Mouse (Mus musculus) urinary bladder, postnatal 14 days (tissue): ENCODE data around the gene Ccdc110.

Experiments used
- DNase-seq: peaks from one replicate; pipeline ENCODE4 v3.0.0; 2021; ENCODE audit warnings: low spot score

The Ccdc110 gene

DNA sequence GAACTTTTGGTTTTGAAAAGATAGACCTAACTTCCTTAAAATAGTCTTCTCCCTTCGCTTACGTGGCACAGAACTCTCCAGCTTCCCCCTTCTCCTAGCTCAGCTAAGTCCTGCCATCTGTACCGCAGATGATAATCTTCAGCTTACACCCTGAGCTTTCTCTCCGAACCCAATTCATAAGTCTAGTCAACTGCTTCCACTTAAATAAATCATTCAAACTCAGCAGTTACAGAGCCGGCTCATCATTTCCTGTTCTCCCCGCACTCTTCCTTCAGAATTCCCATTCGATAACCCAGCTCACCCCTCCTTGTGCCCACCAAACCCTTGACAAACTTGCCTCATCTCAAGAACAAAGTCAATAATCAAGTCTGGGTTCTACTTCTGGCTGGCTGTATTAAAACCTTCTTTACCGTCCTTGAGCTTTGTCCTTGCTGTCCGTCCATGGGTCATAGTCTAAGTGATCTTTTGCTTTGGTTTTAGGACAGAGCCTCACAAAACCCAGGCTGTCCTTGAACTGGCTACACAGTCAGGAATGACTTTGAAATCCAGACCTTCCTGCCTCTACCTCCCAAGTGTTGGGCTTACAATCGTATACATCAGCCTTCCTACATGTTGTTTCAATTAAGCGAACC, 41.5 kb downstream of the Ccdc110 start:
- no peak for DNase-seq

DNA sequence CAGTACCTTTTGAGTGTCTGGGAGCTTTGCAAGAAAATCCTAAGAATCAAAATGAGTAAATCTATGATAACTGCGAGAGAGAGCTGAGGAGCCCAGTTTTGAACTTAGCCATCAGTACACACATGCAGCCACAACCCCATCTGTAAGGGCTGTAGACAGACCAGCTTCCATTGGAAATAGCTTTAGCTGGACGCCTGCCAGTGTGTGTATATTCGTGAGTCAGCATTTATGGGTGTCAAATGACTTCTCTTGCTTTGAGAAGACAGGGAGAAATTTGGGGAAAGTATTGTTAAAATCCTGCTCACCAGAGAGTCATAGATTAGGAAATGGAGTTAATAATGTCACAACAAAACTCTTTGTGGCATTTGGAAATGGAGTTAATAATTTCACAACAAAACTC, 52.2 kb downstream of the Ccdc110 start:
- no peak for DNase-seq

DNA sequence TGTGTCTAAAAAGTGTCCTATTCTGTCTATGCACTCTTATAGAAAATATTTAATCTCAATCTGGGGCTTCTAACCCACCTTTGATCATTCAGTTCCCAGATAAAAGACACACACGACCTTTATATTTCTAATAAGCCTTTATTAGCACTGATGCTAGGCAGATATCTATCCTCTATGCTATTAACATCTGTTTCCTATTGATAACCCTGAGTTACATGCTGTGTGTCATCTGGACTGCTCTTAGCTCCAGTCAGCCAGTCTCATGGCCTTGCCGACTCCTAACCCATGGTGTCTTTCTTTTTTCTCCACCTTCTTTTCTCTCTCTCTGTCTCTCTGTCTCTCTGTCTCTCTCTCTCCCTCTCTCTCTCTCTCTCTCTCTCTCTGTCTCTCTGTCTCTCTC, 53.8 kb downstream of the Ccdc110 start:
- no peak for DNase-seq

DNA sequence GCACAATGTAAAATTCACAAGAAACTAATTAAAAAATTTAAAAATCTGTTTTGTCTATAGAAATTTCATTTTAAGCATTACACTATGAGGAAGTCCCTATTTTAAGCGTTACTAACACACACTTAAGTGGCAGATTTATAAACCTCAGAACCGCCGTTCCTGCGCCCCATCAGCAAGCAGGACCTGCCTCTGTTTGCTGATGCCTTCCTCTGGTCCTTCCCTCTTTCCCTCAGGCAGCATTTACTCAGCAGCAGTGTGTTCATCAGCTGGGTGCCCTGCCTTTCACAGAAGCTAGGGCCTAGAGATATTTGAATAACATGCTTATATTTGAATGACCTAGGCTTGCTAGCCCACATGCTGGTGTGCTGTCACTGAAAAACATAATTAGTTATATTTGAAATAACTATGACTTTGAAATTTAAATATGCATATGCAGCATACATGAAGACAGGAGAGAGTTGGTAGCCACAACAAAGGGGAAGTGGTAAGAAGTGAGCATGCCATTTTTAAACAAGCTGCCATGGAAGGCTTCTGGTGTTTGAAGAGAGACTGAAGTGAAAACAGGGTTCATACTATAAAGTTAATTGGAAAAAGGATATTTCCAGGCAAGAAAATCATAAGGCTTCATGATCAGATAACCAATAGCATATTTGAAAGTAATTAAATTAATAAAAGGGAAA, 56.4 kb downstream of the Ccdc110 start:
- no peak for DNase-seq
